Mouse (Mus musculus) monocyte, adult 5-6 weeks (primary cell): ENCODE data around the gene Neil1. TPM values are rescaled to one million over a fixed set of nuclear protein-coding genes. Genes with fewer than 3 reads are reported as not detected.

ENCODE experiments used
- ATAC-seq: fragments of 153-309, 156-312 bp; replicated peaks from 2 replicates; pipeline ENCODE4 v1.8.0; 2017; ENCODE audit warnings: mild to moderate bottlenecking; ENCODE audit not compliant: low TSS enrichment, insufficient number of reproducible peaks, severe bottlenecking, poor library complexity, low FRiP score
- total RNA-seq: library from RNA; stranded (forward); fragments of 200-1000, 200-491, 200-594 nt; gene quantifications from 3 replicates; pipeline ENCODE4 v1.2.3, GENCODE M21; 2017

Neil1 gene
- total RNA-seq, 1 experiment from 2014 or later = 5.2 TPM

GRCm38 (mm10) chr9:57141417-57142353, 6.4 kb downstream of the Neil1 start:
- no peak for ATAC-seq

- no peak for ATAC-seq
Measured at GRCm38 (mm10) chr9:57139571-57139970, 8.5 kb downstream of the Neil1 start.

GRCm38 (mm10) chr9:57139110-57139509, 9.0 kb downstream of the Neil1 start:
- no peak for ATAC-seq

- no peak for ATAC-seq
Measured at GRCm38 (mm10) chr9:57138507-57138906, 9.6 kb downstream of the Neil1 start.

GRCm38 (mm10) chr9:57137777-57138176, 10.3 kb downstream of the Neil1 start:
- ATAC-seq = no peak

GRCm38 (mm10) chr9:57137246-57137645, 10.9 kb downstream of the Neil1 start:
- ATAC-seq = no peak

GRCm38 (mm10) chr9:57130577-57131433, 17.3 kb downstream of the Neil1 start, which contains the start of gene Man2c1:
Man2c1 (plus strand) TSS chr9:57130690.
- ATAC-seq = peak; percentile 94

- no peak for ATAC-seq
Measured at GRCm38 (mm10) chr9:57129641-57130040, 18.5 kb downstream of the Neil1 start.

- ATAC-seq = no peak
Measured at GRCm38 (mm10) chr9:57117261-57117755, 30.8 kb downstream of the Neil1 start.

Other genes starting within 250 kb of the Neil1 start
- gene Snx33, start 219.9 kb downstream of the Neil1 start, total RNA-seq = 7.1 to 16.9 TPM (median 7.1 TPM) in 3 replicates
- gene Imp3, start 210.8 kb downstream of the Neil1 start, total RNA-seq = 36.1 to 44.3 TPM (median 38.6 TPM) in 3 replicates
- 3.8 to 9.4 TPM (median 6.5 TPM) in 3 replicates for gene Snupn, start 197.4 kb downstream of the Neil1 start, total RNA-seq
- 13.1 to 18.7 TPM (median 16.7 TPM) in 3 replicates for gene Ptpn9, start 153.4 kb downstream of the Neil1 start, total RNA-seq
- 50.1 to 115 TPM (median 90.9 TPM) in 3 replicates for gene Sin3a, start 76.3 kb downstream of the Neil1 start, total RNA-seq
- 47.9 to 87.1 TPM (median 60.7 TPM) in 3 replicates for gene Man2c1, start 17.6 kb downstream of the Neil1 start, total RNA-seq
- gene Commd4, start 10.0 kb upstream of the Neil1 start, total RNA-seq = 90.4 to 131 TPM (median 125 TPM) in 3 replicates
- gene Trcg1, start 88.3 kb upstream of the Neil1 start, total RNA-seq = not detected in 3 replicates
- 11.4 to 26.8 TPM (median 12.9 TPM) in 3 replicates for gene 1700017B05Rik, start 114.3 kb upstream of the Neil1 start, total RNA-seq